Mouse (Mus musculus): Measurements from ENCODE around the gene AI481877. TPM values are rescaled to one million over a fixed set of nuclear protein-coding genes. Genes with fewer than 3 reads are reported as not detected.
A peak's percentile ranks its signal among the peaks of the same experiment; 100 is the strongest.
"Not testable (repeated sequence)": the region's sequence is repeated elsewhere in the genome, so short reads cannot be mapped to it uniquely, and the experiment has no call there.

Gene AI481877
- polyA plus RNA-seq (2015; fragmentation: Nextera tagmentation; extraction: Ambion mirVana), result not detected in 2 replicates

DNA sequence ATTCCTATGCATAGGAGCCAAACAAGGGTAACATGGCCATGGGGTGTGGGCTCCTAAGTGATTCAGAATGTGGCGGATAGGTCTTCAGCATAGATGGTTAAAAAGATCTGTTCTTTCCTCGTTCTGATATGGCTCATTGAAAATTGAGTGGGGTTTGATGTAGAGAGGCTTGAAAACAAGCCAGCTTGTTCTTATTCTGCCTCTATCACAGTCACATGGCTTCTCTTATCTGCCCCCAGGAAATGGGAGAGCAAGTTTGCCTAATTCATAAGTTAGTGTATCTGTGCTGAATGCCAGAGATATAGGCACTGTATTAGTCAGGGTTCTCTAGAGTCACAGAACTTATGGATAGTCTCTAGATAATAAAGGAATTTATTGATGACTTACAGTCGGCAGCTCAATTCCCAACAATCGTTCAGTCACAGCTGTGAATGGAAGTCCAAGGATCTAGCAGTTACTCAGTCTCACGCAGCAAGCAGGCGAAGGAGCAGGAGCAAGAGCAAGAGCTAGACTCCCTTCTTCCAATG, at the start of gene AI481877:
Gene AI481877 (minus strand): TSS at position 477 of the 527 bp plus-strand sequence.
- not testable (repeated sequence) for H3K27ac ChIP-seq (ENCODE audit: low read length); H3K4me1 ChIP-seq (ENCODE audit: insufficient read depth, low read depth, low read length); H3K4me2 ChIP-seq (replicated peaks; ENCODE audit: low read depth, low read length); DNase-seq (ENCODE audit: low spot score); H3K9ac ChIP-seq (replicated peaks; ENCODE audit: low read depth); H3K27me3 ChIP-seq (replicated peaks; ENCODE audit: insufficient read depth, low read length); H3K4me3 ChIP-seq (ENCODE audit: low read depth, low read length); ATAC-seq; H3K9me3 ChIP-seq (ENCODE audit: low read length); H3K36me3 ChIP-seq (ENCODE audit: insufficient read depth, low read length)
- WGBS, result 63% methylated on average over 2 of the region's 6 CpGs

- Histone ChIP-seq H3K4me3 (ENCODE audit: low read depth, low read length) (peak overlapping the region; percentile 96; the same call in 1 of the 2 replicates), H3K27me3 (replicated peaks; ENCODE audit: insufficient read depth, low read length) (no peaks in the 10 kb centered on the region), H3K9me3 (ENCODE audit: low read length) (no peaks in the 10 kb centered on the region), H3K9ac (replicated peaks; ENCODE audit: low read depth) (no peak overlapping the region), H3K4me1 (ENCODE audit: insufficient read depth, low read depth, low read length) (no peaks in the 10 kb centered on the region; the same call in 1 of the 2 replicates), H3K36me3 (ENCODE audit: insufficient read depth, low read length) (no peaks in the 10 kb centered on the region), H3K27ac (ENCODE audit: low read length) (0 out of 2 replicates have a peak overlapping the region, but pooled peaks have one; percentile 94), H3K4me2 (replicated peaks; ENCODE audit: low read depth, low read length) (peak overlapping the region; percentile 75)
- 23% methylated on average over 4 of the region's 4 CpGs for WGBS
- TF ChIP-seq EP300 (IDR thresholded peaks at IDR 0.05) (no peak), CTCF (IDR thresholded peaks at IDR 0.05) (no peak)
- ATAC-seq (no peak), DNase-seq (ENCODE audit: low spot score) (no peak)
These were observed 49.7 kb upstream of the AI481877 start for GRCm38 (mm10) chr4:59188474-59188801.

DNA sequence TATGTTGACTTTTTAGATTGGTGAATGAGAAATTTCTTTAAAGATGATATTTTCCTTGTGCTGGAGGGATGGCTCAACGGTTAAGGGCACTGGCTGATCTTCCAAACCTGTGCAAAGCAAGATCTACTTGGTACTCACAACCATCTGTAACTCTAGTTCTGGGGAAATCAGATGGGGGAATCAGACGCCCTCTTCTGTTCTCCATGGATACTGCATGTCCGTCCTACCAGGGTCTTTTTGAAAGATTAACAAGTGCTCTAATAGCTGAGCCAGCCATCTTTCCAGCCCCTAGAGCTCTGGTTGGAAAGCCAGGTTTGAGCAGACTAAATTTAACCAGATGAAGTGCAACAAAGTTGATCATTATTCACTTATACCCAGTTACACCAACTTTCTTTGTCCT, 48.5 kb upstream of the AI481877 start:
- 25% methylated on average over 3 of the region's 3 CpGs for whole genome bisulfite sequencing
- no peak overlapping the region for H3K9ac ChIP-seq (replicated peaks; ENCODE audit: low read depth)
- H3K4me3 ChIP-seq (ENCODE audit: low read depth, low read length), result no peak overlapping the region
- no peak for ATAC-seq
- TF ChIP-seq CTCF (IDR thresholded peaks at IDR 0.05) (peak; percentile 72), EP300 (IDR thresholded peaks at IDR 0.05) (no peak)
- no peak overlapping the region for H3K4me2 ChIP-seq (replicated peaks; ENCODE audit: low read depth, low read length)
- peak; percentile 60 for DNase-seq (ENCODE audit: low spot score)
- no peaks in the 10 kb centered on the region for H3K27me3 ChIP-seq (replicated peaks; ENCODE audit: insufficient read depth, low read length)
- H3K9me3 ChIP-seq (ENCODE audit: low read length), result no peaks in the 10 kb centered on the region
- H3K27ac ChIP-seq (ENCODE audit: low read length), result no peak overlapping the region
- no peaks in the 10 kb centered on the region; the same call in 1 of the 2 replicates for H3K4me1 ChIP-seq (ENCODE audit: insufficient read depth, low read depth, low read length)
- H3K36me3 ChIP-seq (ENCODE audit: insufficient read depth, low read length), result no peaks in the 10 kb centered on the region

DNA sequence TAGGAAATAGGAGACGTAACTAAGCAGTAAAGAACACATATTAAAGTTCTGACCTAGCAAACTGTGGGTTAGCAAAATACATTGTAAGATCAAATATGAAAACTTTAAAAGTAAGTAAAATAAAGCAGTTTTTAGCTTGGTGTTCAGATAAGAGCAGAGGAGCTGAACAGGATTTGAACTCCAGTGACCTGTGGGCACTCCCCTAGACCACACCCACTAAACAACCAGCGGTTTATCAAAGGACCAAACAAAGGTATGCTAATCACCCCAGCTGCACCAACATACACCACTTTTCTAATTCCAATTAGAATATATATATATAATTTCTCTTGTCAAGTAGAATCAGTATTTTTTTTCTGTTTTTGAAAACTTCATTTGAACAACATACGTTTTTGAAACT, 46.9 kb upstream of the AI481877 start:
- no peak for TF ChIP-seq CTCF (IDR thresholded peaks at IDR 0.05)
- no peak for TF ChIP-seq EP300 (IDR thresholded peaks at IDR 0.05)
- Histone ChIP-seq H3K4me3 (ENCODE audit: low read depth, low read length) (no peak overlapping the region), H3K27me3 (replicated peaks; ENCODE audit: insufficient read depth, low read length) (no peaks in the 10 kb centered on the region), H3K9me3 (ENCODE audit: low read length) (no peaks in the 10 kb centered on the region), H3K4me1 (ENCODE audit: insufficient read depth, low read depth, low read length) (no peaks in the 10 kb centered on the region), H3K27ac (ENCODE audit: low read length) (no peak overlapping the region), H3K4me2 (replicated peaks; ENCODE audit: low read depth, low read length) (no peak overlapping the region), H3K36me3 (ENCODE audit: insufficient read depth, low read length) (no peaks in the 10 kb centered on the region), H3K9ac (replicated peaks; ENCODE audit: low read depth) (no peak overlapping the region)
- ATAC-seq (no peak), DNase-seq (ENCODE audit: low spot score) (no peak)
- 64% methylated on average over 3 of the region's 3 CpGs for WGBS

DNA sequence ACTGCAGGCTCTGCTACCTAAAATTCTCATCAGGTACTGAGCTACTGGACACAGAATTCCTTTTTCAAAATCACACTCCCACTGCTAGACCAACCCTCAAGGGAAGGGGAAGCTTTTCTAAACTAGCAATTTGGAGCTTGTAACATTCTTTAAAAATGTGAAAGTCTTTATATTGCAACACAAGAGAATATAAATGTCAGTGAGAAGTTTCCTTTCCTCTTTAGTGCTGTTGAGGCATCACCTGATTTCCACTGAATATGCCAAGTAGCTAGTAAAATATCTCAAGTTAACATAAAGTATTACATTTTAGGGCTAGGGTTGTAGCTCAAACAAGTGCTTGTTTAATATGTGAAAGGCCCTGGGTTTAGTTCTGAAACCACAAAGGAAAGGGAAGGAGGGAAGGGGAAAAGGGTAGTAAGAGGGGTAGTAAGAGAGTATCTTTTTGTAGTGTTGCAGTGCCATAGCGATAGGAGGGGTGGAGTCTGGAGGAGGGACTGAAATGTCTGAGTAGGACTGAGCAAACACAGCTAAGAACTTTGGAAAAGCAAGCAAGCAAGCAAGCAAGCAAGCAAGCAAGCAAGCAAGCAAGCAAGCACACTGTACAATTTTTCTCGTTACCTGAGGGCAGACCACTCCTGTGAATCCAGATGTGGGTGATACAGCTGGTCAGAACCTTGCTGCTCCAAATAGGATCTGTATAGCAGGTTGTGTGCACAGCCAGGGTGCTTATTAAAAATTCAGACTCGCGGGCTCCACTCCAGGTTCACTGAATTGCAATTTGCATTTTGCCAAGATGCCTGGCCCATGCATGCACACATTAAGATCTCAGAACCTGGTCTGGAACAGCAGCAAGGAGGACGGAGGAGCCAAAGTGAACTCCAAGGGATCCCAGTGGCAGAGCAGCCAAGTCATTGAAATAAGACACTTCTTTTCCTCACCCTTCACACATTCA, 42.8 kb upstream of the AI481877 start:
- H3K4me2 ChIP-seq (replicated peaks; ENCODE audit: low read depth, low read length), result no peak overlapping the region
- no peaks in the 10 kb centered on the region for H3K27me3 ChIP-seq (replicated peaks; ENCODE audit: insufficient read depth, low read length)
- no peak overlapping the region for H3K27ac ChIP-seq (ENCODE audit: low read length)
- no peak overlapping the region for H3K9ac ChIP-seq (replicated peaks; ENCODE audit: low read depth)
- H3K4me1 ChIP-seq (ENCODE audit: insufficient read depth, low read depth, low read length), result no peaks in the 10 kb centered on the region
- TF ChIP-seq CTCF (IDR thresholded peaks at IDR 0.05) (no peak), EP300 (IDR thresholded peaks at IDR 0.05) (no peak)
- ATAC-seq (peak; percentile 40), DNase-seq (ENCODE audit: low spot score) (peak; percentile 49)
- 43% methylated on average over 5 of the region's 5 CpGs for WGBS
- H3K36me3 ChIP-seq (ENCODE audit: insufficient read depth, low read length), result no peaks in the 10 kb centered on the region
- no peak overlapping the region for H3K4me3 ChIP-seq (ENCODE audit: low read depth, low read length)
- no peaks in the 10 kb centered on the region for H3K9me3 ChIP-seq (ENCODE audit: low read length)

GRCm38 (mm10) chr4:59177566-59177965, 38.8 kb upstream of the AI481877 start:
- 84% methylated on average over 2 of the region's 2 CpGs for WGBS
- H3K4me3 ChIP-seq (ENCODE audit: low read depth, low read length), result no peak overlapping the region
- no peaks in the 10 kb centered on the region for H3K4me1 ChIP-seq (ENCODE audit: insufficient read depth, low read depth, low read length)
- H3K9me3 ChIP-seq (ENCODE audit: low read length), result no peaks in the 10 kb centered on the region
- no peak overlapping the region for H3K4me2 ChIP-seq (replicated peaks; ENCODE audit: low read depth, low read length)
- no peaks in the 10 kb centered on the region for H3K36me3 ChIP-seq (ENCODE audit: insufficient read depth, low read length)
- TF ChIP-seq CTCF (IDR thresholded peaks at IDR 0.05), result no peak
- TF ChIP-seq EP300 (IDR thresholded peaks at IDR 0.05), result no peak
- no peaks in the 10 kb centered on the region for H3K27me3 ChIP-seq (replicated peaks; ENCODE audit: insufficient read depth, low read length)
- H3K9ac ChIP-seq (replicated peaks; ENCODE audit: low read depth), result no peak overlapping the region
- ATAC-seq (no peak), DNase-seq (ENCODE audit: low spot score) (peak; percentile 36)
- no peak overlapping the region for H3K27ac ChIP-seq (ENCODE audit: low read length)

All from lung, postnatal 0 days (tissue).